Mouse (Mus musculus) gastrocnemius, adult 18-20 months (tissue): ENCODE data around the gene Lrrn4cl. TPM values are rescaled to one million over a fixed set of nuclear protein-coding genes. Genes with fewer than 3 reads are reported as not detected.

ENCODE experiments used
- microRNA-seq: library from miRNA; unstranded; fragments of <30 nt; microRNA quantifications from one replicate; pipeline ENCODE4 v1.2.0, GENCODE M21; 2021
- total RNA-seq, 2 experiments: library from RNA; stranded (reverse); gene quantifications; 2 replicates each; pipeline ENCODE4 v1.2.3; 2021

The Lrrn4cl gene
- total RNA-seq, 2 experiments from 2014 or later: 5.6 to 8.8 TPM

Small RNAs within 50 kb of the gene (microRNA-seq; reads per million reads assigned to microRNA genes)
- gene Mir5136: not detected

Other genes starting within 250 kb of the Lrrn4cl start
- not detected for gene Slc22a6, start 232.7 kb upstream of the Lrrn4cl start, total RNA-seq
- gene Chrm1, start 187.0 kb upstream of the Lrrn4cl start, total RNA-seq: not detected
- gene Slc3a2, start 127.4 kb upstream of the Lrrn4cl start, total RNA-seq: 10 to 100 TPM; 30.2 to 37.3 TPM
- gene Wdr74, start 114.9 kb upstream of the Lrrn4cl start, total RNA-seq: 10 to 100 TPM; 16.4 to 16.9 TPM
- gene 1700092M07Rik, start 110.0 kb upstream of the Lrrn4cl start, total RNA-seq: 1 to 10 TPM in 1 of 2 experiments, not detected in 1; 1.0 TPM
- gene Stx5a, start 109.4 kb upstream of the Lrrn4cl start, total RNA-seq: 10 to 100 TPM; 16.0 to 16.6 TPM
- 10 to 100 TPM; 27.5 to 31.3 TPM for gene Nxf1, start 93.7 kb upstream of the Lrrn4cl start, total RNA-seq
- 10 to 100 TPM; 91.0 to 99.3 TPM for gene Tmem223, start 79.8 kb upstream of the Lrrn4cl start, total RNA-seq
- 1 to 10 TPM; 7.3 to 8.6 TPM for gene Tmem179b, start 76.3 kb upstream of the Lrrn4cl start, total RNA-seq
- 1 to 10 TPM; 5.0 to 5.1 TPM for gene Taf6l, start 64.4 kb upstream of the Lrrn4cl start, total RNA-seq
- gene Polr2g, start 52.2 kb upstream of the Lrrn4cl start, total RNA-seq: 10 to 100 TPM; 37.7 to 38.3 TPM
- 1 to 10 TPM in 1 of 2 experiments, under 1 TPM in 1; 0.76 to 1.1 TPM for gene Zbtb3, start 48.2 kb upstream of the Lrrn4cl start, total RNA-seq
- 10 to 100 TPM; 11.1 to 13.6 TPM for gene Ttc9c, start 31.4 kb upstream of the Lrrn4cl start, total RNA-seq
- 10 to 100 TPM; 41.2 to 44.3 TPM for gene Hnrnpul2, start 30.8 kb upstream of the Lrrn4cl start, total RNA-seq
- 1 to 10 TPM; 2.5 to 4.2 TPM for gene AC129217.1, start 21.0 kb upstream of the Lrrn4cl start, total RNA-seq
- gene Bscl2, start 13.3 kb upstream of the Lrrn4cl start, total RNA-seq: 10 to 100 TPM; 16.4 to 16.6 TPM
- not detected for gene Gng3, start 11.6 kb upstream of the Lrrn4cl start, total RNA-seq
- 100 to 1,000 TPM; 204 to 206 TPM for gene Ubxn1, start 20.7 kb downstream of the Lrrn4cl start, total RNA-seq
- 10 to 100 TPM; 57.2 to 63.9 TPM for gene Uqcc3, start 30.2 kb downstream of the Lrrn4cl start, total RNA-seq
- 1 to 10 TPM; 2.9 to 5.3 TPM for gene Lbhd1, start 33.0 kb downstream of the Lrrn4cl start, total RNA-seq
- gene Gm49403, start 33.2 kb downstream of the Lrrn4cl start, total RNA-seq: not detected
- 10 to 100 TPM; 14.5 to 15.4 TPM for gene 1810009A15Rik, start 38.1 kb downstream of the Lrrn4cl start, total RNA-seq
- gene Gm49416, start 38.2 kb downstream of the Lrrn4cl start, total RNA-seq: 1 to 10 TPM; 1.2 to 2.3 TPM
- 1 to 10 TPM; 9.2 to 9.9 TPM for gene Ints5, start 42.2 kb downstream of the Lrrn4cl start, total RNA-seq
- gene Ganab, start 47.3 kb downstream of the Lrrn4cl start, total RNA-seq: 10 to 100 TPM; 19.5 to 20.8 TPM
- gene B3gat3, start 69.6 kb downstream of the Lrrn4cl start, total RNA-seq: 10 to 100 TPM; 32.1 to 37.9 TPM
- gene Rom1, start 78.6 kb downstream of the Lrrn4cl start, total RNA-seq: 1 to 10 TPM; 7.8 TPM
- gene Eml3, start 78.8 kb downstream of the Lrrn4cl start, total RNA-seq: 1 to 10 TPM; 3.1 to 4.5 TPM
- 10 to 100 TPM; 21.6 to 24.2 TPM for gene Mta2, start 91.1 kb downstream of the Lrrn4cl start, total RNA-seq
- 1 to 10 TPM; 7.6 to 8.2 TPM for gene Tut1, start 103.1 kb downstream of the Lrrn4cl start, total RNA-seq
- gene Eef1g, start 116.3 kb downstream of the Lrrn4cl start, total RNA-seq: 100 to 1,000 TPM; 452 to 469 TPM
- gene Ahnak, start 138.5 kb downstream of the Lrrn4cl start, total RNA-seq: 100 to 1,000 TPM; 199 to 202 TPM
- not detected for gene Scgb1a1, start 237.2 kb downstream of the Lrrn4cl start, total RNA-seq